Mouse (Mus musculus): ENCODE data around the gene Nfatc4. TPM values are rescaled to one million over a fixed set of nuclear protein-coding genes. Genes with fewer than 3 reads are reported as not detected.

The Nfatc4 gene
- total and polyA plus RNA-seq, 3 experiments = not detected

DNA sequence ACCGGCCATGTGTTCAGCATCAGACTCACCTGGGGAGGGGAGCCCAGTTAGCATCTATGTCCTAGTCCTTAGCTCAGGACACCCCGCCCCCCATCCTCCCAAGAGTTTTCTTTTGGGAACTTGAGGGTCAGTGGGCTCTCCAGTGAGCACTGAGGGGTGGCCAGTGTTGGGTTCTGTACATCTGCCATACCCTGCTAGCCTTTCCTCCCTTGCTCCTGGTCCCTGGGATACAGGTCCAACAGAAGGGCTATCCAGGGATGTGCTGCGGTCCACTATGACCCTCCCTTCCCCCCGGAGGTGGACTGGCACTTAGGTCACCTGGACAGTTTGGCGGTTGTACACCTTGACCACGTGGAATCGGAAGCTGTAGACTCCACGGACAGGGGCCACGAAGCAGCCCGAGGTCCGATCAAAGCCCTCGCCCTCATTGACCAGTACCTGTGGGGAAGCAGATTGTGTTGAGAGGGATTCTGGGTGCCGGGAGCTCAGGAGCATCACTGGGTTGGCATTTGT lies 60.3 kb downstream of the Nfatc4 start:
- Histone ChIP-seq H3K4me3 (replicated peaks in 1 of 3; ENCODE audit: low read depth in 2 of 3, low read length in 2 of 3, poor library complexity in 1 of 3) (no peak overlapping the region), H3K36me3 (replicated peaks in 1 of 2; ENCODE audit: control insufficient read depth in 1 of 2, insufficient read depth in 1 of 2, low read length in 1 of 2) (peaks cover 16 to 19% of the 10 kb centered on the region in 2 experiments), H3K4me1 (ENCODE audit: control insufficient read depth in 1 of 2, insufficient read depth in 2 of 2) (peaks cover 40 to 69% of the 10 kb centered on the region in 2 experiments), H3K27me3 (replicated peaks) (no peaks in the 10 kb centered on the region), H3K9me3 (replicated peaks; ENCODE audit: low read length) (no peaks in the 10 kb centered on the region), H3K27ac (ENCODE audit: insufficient read depth, low read depth) (no peak overlapping the region), H3K79me2 (replicated peaks; ENCODE audit: control insufficient read depth, extremely low read depth, insufficient read depth, poor library complexity, severe bottlenecking) (peaks cover 11% of the 10 kb centered on the region), H3K9ac (ENCODE audit: insufficient read depth, low read depth) (no peak overlapping the region), H3K4me2 (ENCODE audit: insufficient read depth, low read depth, poor library complexity, severe bottlenecking) (no peak overlapping the region)
- dilution Hi-C loops (cut with MboI; ENCODE audit: extremely low pct_ligation_motif_present, extremely low pct_unique_long_range_greater_than_20kb, low sequenced_read_pairs) (no loop called here), in situ Hi-C loops (cut with MboI; ENCODE audit: low pct_ligation_motif_present, low pct_unique_long_range_greater_than_20kb, low sequenced_read_pairs) (no loop called here)
- no peak for TF ChIP-seq HCFC1 (IDR thresholded peaks at IDR 0.05; ENCODE audit: low read depth, low read length)
- TF ChIP-seq POLR2AphosphoS2 (IDR thresholded peaks at IDR 0.05; ENCODE audit: low read depth, low read length) = no peak
- no peak for TF ChIP-seq KAT2A (IDR thresholded peaks at IDR 0.05; ENCODE audit: insufficient replicate concordance, low read length)
- TF ChIP-seq UBTF (IDR thresholded peaks at IDR 0.05; ENCODE audit: low read depth, low read length) = no peak
- no peak for TF ChIP-seq SIN3A (IDR thresholded peaks at IDR 0.05; ENCODE audit: low read length)
- no peak for TF ChIP-seq BHLHE40 (IDR thresholded peaks at IDR 0.05; ENCODE audit: low read depth, low read length)
- TF ChIP-seq SMC3 (IDR thresholded peaks at IDR 0.05; ENCODE audit: low read depth, low read length) = no peak
- TF ChIP-seq CTCF (conservative IDR thresholded peaks at IDR 0.05 in 1 of 2, IDR thresholded peaks at IDR 0.05 in 1 of 2; ENCODE audit: low read depth in 2 of 2, low read length in 2 of 2) = no peak
- no peak for DNase-seq (ENCODE audit: extremely low read depth)

Other genes with a start within 250 kb of the Nfatc4 start
Only the 20 nearest of the 34 such genes appear.
- gene Tssk4, start 173.0 kb upstream of the Nfatc4 start, total RNA-seq (2012; rRNA removed) = 0.29 and 0.30 TPM in 2 replicates
- gene Tssk4, start 173.0 kb upstream of the Nfatc4 start, total RNA-seq (2014; rRNA removed) = 0.14 TPM in 1 of 2 replicates, not detected in the other
- gene Tssk4, start 173.0 kb upstream of the Nfatc4 start, polyA plus RNA-seq (2012; ENCODE audit: insufficient read length, low read depth) = 0.26 and 0.31 TPM in 2 replicates
- 25.1 and 25.6 TPM in 2 replicates for gene Mdp1, start 162.6 kb upstream of the Nfatc4 start, total RNA-seq (2012; rRNA removed)
- gene Mdp1, start 162.6 kb upstream of the Nfatc4 start, total RNA-seq (2014; rRNA removed) = 30.9 and 39.0 TPM in 2 replicates
- gene Mdp1, start 162.6 kb upstream of the Nfatc4 start, polyA plus RNA-seq (2012; ENCODE audit: insufficient read length, low read depth) = 23.4 and 26.0 TPM in 2 replicates
- 34.3 and 37.3 TPM in 2 replicates for gene Gmpr2, start 151.2 kb upstream of the Nfatc4 start, total RNA-seq (2012; rRNA removed)
- gene Gmpr2, start 151.2 kb upstream of the Nfatc4 start, total RNA-seq (2014; rRNA removed) = 51.3 and 54.9 TPM in 2 replicates
- 34.7 and 44.3 TPM in 2 replicates for gene Gmpr2, start 151.2 kb upstream of the Nfatc4 start, polyA plus RNA-seq (2012; ENCODE audit: insufficient read length, low read depth)
- 378 and 515 TPM in 2 replicates for gene Nedd8, start 151.0 kb upstream of the Nfatc4 start, total RNA-seq (2012; rRNA removed)
- 272 and 276 TPM in 2 replicates for gene Nedd8, start 151.0 kb upstream of the Nfatc4 start, total RNA-seq (2014; rRNA removed)
- gene Nedd8, start 151.0 kb upstream of the Nfatc4 start, polyA plus RNA-seq (2012; ENCODE audit: insufficient read length, low read depth) = 513 and 653 TPM in 2 replicates
- gene Tinf2, start 141.3 kb upstream of the Nfatc4 start, total RNA-seq (2012; rRNA removed) = 25.2 and 29.1 TPM in 2 replicates
- 21.4 and 23.3 TPM in 2 replicates for gene Tinf2, start 141.3 kb upstream of the Nfatc4 start, total RNA-seq (2014; rRNA removed)
- 31.1 and 33.2 TPM in 2 replicates for gene Tinf2, start 141.3 kb upstream of the Nfatc4 start, polyA plus RNA-seq (2012; ENCODE audit: insufficient read length, low read depth)
- not detected in 2 replicates for gene Tgm1, start 109.2 kb upstream of the Nfatc4 start, total RNA-seq (2012; rRNA removed)
- gene Tgm1, start 109.2 kb upstream of the Nfatc4 start, total RNA-seq (2014; rRNA removed) = 0.07 TPM in 1 of 2 replicates, not detected in the other
- 0.14 and 0.16 TPM in 2 replicates for gene Tgm1, start 109.2 kb upstream of the Nfatc4 start, polyA plus RNA-seq (2012; ENCODE audit: insufficient read length, low read depth)
- 19.1 and 21.9 TPM in 2 replicates for gene Rabggta, start 100.9 kb upstream of the Nfatc4 start, total RNA-seq (2012; rRNA removed)
- 12.0 and 16.2 TPM in 2 replicates for gene Rabggta, start 100.9 kb upstream of the Nfatc4 start, total RNA-seq (2014; rRNA removed)
- gene Rabggta, start 100.9 kb upstream of the Nfatc4 start, polyA plus RNA-seq (2012; ENCODE audit: insufficient read length, low read depth) = 12.8 and 13.9 TPM in 2 replicates
- 23.6 and 33.2 TPM in 2 replicates for gene Dhrs1, start 77.5 kb upstream of the Nfatc4 start, total RNA-seq (2012; rRNA removed)
- gene Dhrs1, start 77.5 kb upstream of the Nfatc4 start, total RNA-seq (2014; rRNA removed) = 22.1 and 26.1 TPM in 2 replicates
- gene Dhrs1, start 77.5 kb upstream of the Nfatc4 start, polyA plus RNA-seq (2012; ENCODE audit: insufficient read length, low read depth) = 21.1 and 34.1 TPM in 2 replicates
- 38.5 and 45.7 TPM in 2 replicates for gene Nop9, start 77.5 kb upstream of the Nfatc4 start, total RNA-seq (2012; rRNA removed)
- 85.3 and 92.1 TPM in 2 replicates for gene Nop9, start 77.5 kb upstream of the Nfatc4 start, total RNA-seq (2014; rRNA removed)
- 76.9 and 89.1 TPM in 2 replicates for gene Nop9, start 77.5 kb upstream of the Nfatc4 start, polyA plus RNA-seq (2012; ENCODE audit: insufficient read length, low read depth)
- gene Cideb, start 64.7 kb upstream of the Nfatc4 start, total RNA-seq (2012; rRNA removed) = 2.3 and 2.6 TPM in 2 replicates
- gene Cideb, start 64.7 kb upstream of the Nfatc4 start, total RNA-seq (2014; rRNA removed) = not detected in 2 replicates
- gene Cideb, start 64.7 kb upstream of the Nfatc4 start, polyA plus RNA-seq (2012; ENCODE audit: insufficient read length, low read depth) = 0.49 and 0.61 TPM in 2 replicates
- gene Ltb4r2, start 61.7 kb upstream of the Nfatc4 start, total RNA-seq (2012; rRNA removed) = 0.04 and 0.13 TPM in 2 replicates
- 0.05 TPM in 1 of 2 replicates, not detected in the other for gene Ltb4r2, start 61.7 kb upstream of the Nfatc4 start, total RNA-seq (2014; rRNA removed)
- not detected in 2 replicates for gene Ltb4r2, start 61.7 kb upstream of the Nfatc4 start, polyA plus RNA-seq (2012; ENCODE audit: insufficient read length, low read depth)
- gene Ltb4r1, start 57.2 kb upstream of the Nfatc4 start, total RNA-seq (2012; rRNA removed) = 0.13 TPM in 1 of 2 replicates, not detected in the other
- 0.16 and 0.21 TPM in 2 replicates for gene Ltb4r1, start 57.2 kb upstream of the Nfatc4 start, total RNA-seq (2014; rRNA removed)
- gene Ltb4r1, start 57.2 kb upstream of the Nfatc4 start, polyA plus RNA-seq (2012; ENCODE audit: insufficient read length, low read depth) = 0.33 TPM in 1 of 2 replicates, not detected in the other
- not detected in 2 replicates for gene Adcy4, start 39.0 kb upstream of the Nfatc4 start, total RNA-seq (2012; rRNA removed)
- not detected in 2 replicates for gene Adcy4, start 39.0 kb upstream of the Nfatc4 start, total RNA-seq (2014; rRNA removed)
- gene Adcy4, start 39.0 kb upstream of the Nfatc4 start, polyA plus RNA-seq (2012; ENCODE audit: insufficient read length, low read depth) = not detected in 2 replicates
- 1.0 and 2.0 TPM in 2 replicates for gene Ripk3, start 34.3 kb upstream of the Nfatc4 start, total RNA-seq (2012; rRNA removed)
- 0.15 and 0.80 TPM in 2 replicates for gene Ripk3, start 34.3 kb upstream of the Nfatc4 start, total RNA-seq (2014; rRNA removed)
- 1.00 TPM in 1 of 2 replicates, not detected in the other for gene Ripk3, start 34.3 kb upstream of the Nfatc4 start, polyA plus RNA-seq (2012; ENCODE audit: insufficient read length, low read depth)
- gene Nynrin, start 30.9 kb downstream of the Nfatc4 start, total RNA-seq (2012; rRNA removed) = under 0.01 and 0.04 TPM in 2 replicates
- gene Nynrin, start 30.9 kb downstream of the Nfatc4 start, total RNA-seq (2014; rRNA removed) = not detected in 2 replicates
- 0.04 and 0.10 TPM in 2 replicates for gene Nynrin, start 30.9 kb downstream of the Nfatc4 start, polyA plus RNA-seq (2012; ENCODE audit: insufficient read length, low read depth)
- 0.08 and 0.17 TPM in 2 replicates for gene Cbln3, start 61.2 kb downstream of the Nfatc4 start, total RNA-seq (2012; rRNA removed)
- 0.14 and 0.26 TPM in 2 replicates for gene Cbln3, start 61.2 kb downstream of the Nfatc4 start, total RNA-seq (2014; rRNA removed)
- gene Cbln3, start 61.2 kb downstream of the Nfatc4 start, polyA plus RNA-seq (2012; ENCODE audit: insufficient read length, low read depth) = 0.14 and 0.24 TPM in 2 replicates
- 32.8 and 50.6 TPM in 2 replicates for gene Khnyn, start 61.8 kb downstream of the Nfatc4 start, total RNA-seq (2012; rRNA removed)
- gene Khnyn, start 61.8 kb downstream of the Nfatc4 start, total RNA-seq (2014; rRNA removed) = 31.1 and 35.8 TPM in 2 replicates
- 29.8 and 31.8 TPM in 2 replicates for gene Khnyn, start 61.8 kb downstream of the Nfatc4 start, polyA plus RNA-seq (2012; ENCODE audit: insufficient read length, low read depth)
- 66.7 and 77.6 TPM in 2 replicates for gene Sdr39u1, start 77.1 kb downstream of the Nfatc4 start, total RNA-seq (2012; rRNA removed)
- gene Sdr39u1, start 77.1 kb downstream of the Nfatc4 start, total RNA-seq (2014; rRNA removed) = 61.4 and 66.0 TPM in 2 replicates
- gene Sdr39u1, start 77.1 kb downstream of the Nfatc4 start, polyA plus RNA-seq (2012; ENCODE audit: insufficient read length, low read depth) = 73.2 and 90.8 TPM in 2 replicates
- not detected in 2 replicates for gene Cma1, start 121.5 kb downstream of the Nfatc4 start, total RNA-seq (2012; rRNA removed)
- not detected in 2 replicates for gene Cma1, start 121.5 kb downstream of the Nfatc4 start, total RNA-seq (2014; rRNA removed)
- gene Cma1, start 121.5 kb downstream of the Nfatc4 start, polyA plus RNA-seq (2012; ENCODE audit: insufficient read length, low read depth) = not detected in 2 replicates
- gene Cma2, start 127.8 kb downstream of the Nfatc4 start, total RNA-seq (2012; rRNA removed) = not detected in 2 replicates
- gene Cma2, start 127.8 kb downstream of the Nfatc4 start, total RNA-seq (2014; rRNA removed) = not detected in 2 replicates
- not detected in 2 replicates for gene Cma2, start 127.8 kb downstream of the Nfatc4 start, polyA plus RNA-seq (2012; ENCODE audit: insufficient read length, low read depth)

Data from CH12.LX (cell line).